Mouse (Mus musculus) gastrocnemius, adult 8-10 months (tissue): ENCODE data around the gene Obp1a. TPM values are rescaled to one million over a fixed set of nuclear protein-coding genes. Genes with fewer than 3 reads are reported as not detected.

Experiments
- DNase-seq, 2 experiments: peaks; one replicate each; pipeline ENCODE4 v3.0.0; 2022; ENCODE audit warnings: low spot score in 2 of 2
- total RNA-seq, 4 experiments: library from RNA; stranded (reverse); gene quantifications; 2 replicates each; pipeline ENCODE4 v1.2.4; 2022

The Obp1a gene
- total RNA-seq, result not detected

- DNase-seq, result no peak
Measured at GRCm38 (mm10) chrX:78091274-78091673, at the start of gene Obp1a. Obp1a (minus strand) TSS chrX:78091374.

DNA sequence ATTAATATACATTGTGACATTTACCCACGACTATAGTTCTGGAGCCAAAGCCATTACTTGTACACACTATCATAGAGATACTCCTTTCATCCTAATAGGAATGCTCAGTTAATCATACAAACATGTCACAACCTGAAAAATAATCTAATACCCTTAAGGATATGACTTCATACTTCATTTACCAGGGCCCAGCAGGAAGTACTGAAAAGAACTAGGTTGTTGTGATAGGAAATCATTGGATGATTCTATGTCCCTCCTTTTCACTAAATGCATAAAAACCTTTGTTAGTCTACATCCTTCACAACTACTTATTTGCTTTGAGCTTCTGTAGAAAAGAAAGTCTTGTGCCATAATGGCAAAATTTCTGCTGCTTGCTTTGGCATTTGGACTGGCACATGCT, 34.0 kb upstream of the Obp1a start, which contains the start of gene Gm5938:
Gene Gm5938 (plus strand): TSS at position 301 of the 400 bp plus-strand sequence.
- no peak for DNase-seq

Other genes with a start within 250 kb of the Obp1a start
- gene Pbsn, start 237.8 kb downstream of the Obp1a start, total RNA-seq, result not detected
- not detected for gene Gm14744, start 226.6 kb downstream of the Obp1a start, total RNA-seq
- gene 5430402E10Rik, start 166.3 kb downstream of the Obp1a start, total RNA-seq, result not detected
- not detected for gene Gm5938, start 34.1 kb upstream of the Obp1a start, total RNA-seq
- not detected for gene Obp1b, start 95.4 kb upstream of the Obp1a start, total RNA-seq
- gene Gm14743, start 154.5 kb upstream of the Obp1a start, total RNA-seq, result not detected